Mouse (Mus musculus): ENCODE results near the gene Drap1.

- TF ChIP-seq CTCF (IDR thresholded peaks at IDR 0.05; ENCODE audit: low read depth), result no peak
- no peak for TF ChIP-seq EP300 (IDR thresholded peaks at IDR 0.05; ENCODE audit: low read depth)
Observed at GRCm38 (mm10) chr19:5451766-5452165, 27.0 kb upstream of the Drap1 start.
